Mouse (Mus musculus) neutrophil, adult 5-6 weeks (primary cell): ENCODE results near the gene P4ha3. TPM values are rescaled to one million over a fixed set of nuclear protein-coding genes. Genes with fewer than 3 reads are reported as not detected.

Experiments
- ATAC-seq: fragments of 151-379, 151-347 bp; 2 replicates; pipeline ENCODE4 v1.8.0; 2017; ENCODE audit warnings: mild to moderate bottlenecking, moderate TSS enrichment; ENCODE audit not compliant: insufficient number of reproducible peaks, poor library complexity, low FRiP score, severe bottlenecking; ENCODE audit errors: extremely low read depth
- total RNA-seq: library from RNA; stranded (forward); fragments of 200-1000 nt; gene quantifications from 2 replicates; pipeline ENCODE4 v1.2.3, GENCODE M21; 2017

Gene P4ha3
- total RNA-seq, 1 experiment from 2014 or later: not detected

DNA sequence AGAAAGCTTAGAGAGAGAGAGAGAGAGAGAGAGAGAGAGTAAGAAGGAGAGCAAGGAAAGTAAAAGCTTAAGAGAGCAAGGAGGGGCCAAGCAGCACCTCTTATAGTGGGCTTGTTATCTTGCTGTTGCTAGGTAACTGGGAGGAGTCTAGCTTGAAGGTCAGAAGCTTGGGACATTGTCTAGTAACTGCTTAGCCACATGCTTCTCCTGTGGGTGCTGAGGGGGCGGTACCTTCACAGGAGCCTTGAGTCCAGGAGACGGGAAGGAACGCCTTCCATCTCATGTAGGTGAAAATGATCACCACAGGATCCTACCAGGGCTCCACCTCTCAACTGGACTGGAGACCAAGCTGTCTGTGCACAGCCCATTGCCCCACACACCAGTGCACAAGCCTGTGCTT, 16.1 kb downstream of the P4ha3 start:
- ATAC-seq: no peak

DNA sequence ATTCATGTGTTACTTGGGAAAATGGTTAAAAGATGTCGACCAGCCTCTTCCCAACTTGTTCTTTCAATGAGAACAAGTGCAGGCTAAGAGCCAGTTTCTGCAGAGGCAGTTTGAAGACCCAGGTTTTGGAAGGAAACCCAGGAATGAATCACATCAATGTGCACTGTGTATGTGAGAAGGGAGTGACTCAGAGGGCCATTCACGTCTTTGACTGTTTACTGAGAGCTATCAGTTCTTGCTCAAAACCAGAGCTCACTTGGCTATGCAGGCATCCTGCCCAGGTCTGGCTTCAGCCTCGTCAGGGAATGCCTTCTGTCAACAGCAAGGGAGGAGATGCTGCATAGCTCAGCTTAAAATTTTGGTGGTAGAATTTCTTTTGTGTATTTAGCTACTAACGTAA, 17.0 kb downstream of the P4ha3 start:
- no peak for ATAC-seq

DNA sequence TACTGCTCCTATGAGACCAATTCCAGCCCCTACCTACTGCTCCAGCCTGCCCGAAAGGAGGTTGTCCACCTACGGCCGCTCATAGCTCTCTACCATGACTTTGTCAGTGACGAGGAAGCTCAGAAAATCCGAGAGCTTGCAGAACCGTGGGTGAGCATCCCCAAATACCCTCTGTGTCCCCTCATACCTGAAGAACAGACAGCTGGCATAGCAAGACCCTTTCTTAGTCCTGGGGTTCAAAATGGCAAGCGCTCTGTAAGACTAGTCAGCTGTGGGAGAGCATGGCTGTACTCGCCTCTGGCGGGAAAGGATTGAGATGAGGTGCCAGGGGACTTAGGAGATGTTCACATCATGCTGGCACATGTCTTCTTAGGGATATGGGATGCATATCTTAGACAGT, 20.6 kb downstream of the P4ha3 start:
- ATAC-seq: no peak

DNA sequence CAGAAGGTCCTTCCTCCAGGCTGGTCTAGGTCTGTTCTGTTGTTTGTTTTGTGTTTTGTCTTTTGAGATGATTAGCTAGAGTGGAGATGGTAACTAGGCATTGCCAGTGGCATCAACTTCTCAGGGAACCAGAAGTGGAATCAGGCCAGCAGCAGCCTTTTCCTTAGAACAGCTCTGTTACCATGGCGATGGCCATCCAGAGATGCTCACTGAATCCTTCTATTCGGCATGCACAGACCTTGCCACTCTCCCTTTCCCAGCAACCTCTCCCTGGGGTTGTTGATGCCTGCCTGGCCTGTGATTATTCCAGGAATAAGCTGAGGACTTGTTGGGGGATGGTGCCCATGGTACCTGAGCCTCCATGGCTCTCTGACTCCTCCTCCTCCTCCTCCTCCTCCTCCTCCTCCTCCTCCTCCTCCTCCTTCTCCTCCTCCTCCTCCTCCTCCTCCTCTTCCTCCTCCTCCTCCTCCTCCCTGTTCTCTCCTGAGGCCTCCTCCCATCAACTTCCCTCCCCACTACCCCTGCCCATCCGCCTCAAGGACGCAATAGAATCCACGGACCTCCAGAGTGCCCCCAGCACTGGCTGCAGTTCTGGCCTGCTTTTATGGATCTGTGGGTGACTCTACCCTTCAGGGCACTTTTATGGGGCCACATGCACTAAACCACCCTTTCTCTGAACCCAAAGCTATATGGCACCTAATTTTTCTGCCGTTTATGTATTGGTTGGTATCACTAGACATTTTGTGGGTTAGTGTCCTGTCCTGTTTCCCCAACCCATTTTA, 22.7 kb downstream of the P4ha3 start:
- ATAC-seq: no peak

DNA sequence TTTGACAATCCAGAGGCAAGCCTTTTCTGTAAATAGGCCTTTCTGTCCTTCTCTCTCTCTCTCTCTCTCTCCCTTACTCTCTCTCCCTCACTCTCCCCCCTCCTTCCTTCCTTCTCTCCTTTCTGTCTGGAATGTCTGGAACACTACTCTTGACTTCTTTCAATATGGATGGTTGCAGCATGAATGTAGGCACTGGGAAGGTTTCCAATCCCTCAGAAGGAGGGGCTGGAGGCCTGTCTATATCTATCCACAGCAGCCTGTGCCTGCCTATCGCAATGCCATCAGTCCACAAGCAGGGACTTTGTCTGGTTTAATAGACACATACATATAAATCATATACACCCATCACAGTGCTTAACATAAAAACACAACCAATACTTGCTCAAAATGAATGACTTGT, 23.9 kb downstream of the P4ha3 start:
- no peak for ATAC-seq

DNA sequence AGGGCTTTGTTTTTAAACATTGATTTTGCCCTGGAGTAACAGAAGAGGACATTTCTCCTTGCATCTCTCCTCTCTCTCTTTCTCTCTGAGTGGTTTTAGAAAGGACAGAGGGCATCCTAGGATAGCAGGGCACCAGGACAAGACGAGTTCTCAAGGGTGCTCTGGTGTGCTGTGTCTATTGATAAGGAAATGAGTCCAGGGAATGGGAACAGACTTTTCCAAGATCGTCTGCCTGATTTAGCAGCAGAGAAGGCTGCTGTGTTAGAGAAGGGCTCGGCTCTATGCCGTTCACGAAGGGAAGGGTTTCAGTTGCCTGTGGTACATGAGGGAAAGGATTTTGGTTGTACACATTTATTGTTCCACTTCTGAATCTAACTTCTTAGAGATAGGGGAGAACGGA, 24.4 kb downstream of the P4ha3 start:
- no peak for ATAC-seq

DNA sequence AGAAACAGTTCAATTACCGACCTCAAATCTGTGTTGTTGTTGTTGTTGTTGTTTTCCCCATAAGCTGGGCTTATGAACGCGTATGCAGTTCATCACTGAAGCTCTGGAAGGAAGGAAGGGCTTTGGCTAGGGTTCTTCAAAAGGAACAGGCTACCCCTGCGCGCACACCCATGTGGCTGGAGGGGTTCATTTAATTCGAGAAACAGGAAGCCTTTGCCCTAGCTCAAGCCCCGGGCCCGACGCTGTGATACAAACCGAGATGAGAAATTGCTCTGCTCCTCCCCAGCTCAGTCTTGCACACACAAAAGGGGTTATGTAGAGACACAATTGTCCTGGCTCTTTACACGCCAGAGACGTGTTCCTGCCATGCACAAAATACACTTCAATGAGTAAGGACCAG, 25.0 kb downstream of the P4ha3 start:
- ATAC-seq: no peak

DNA sequence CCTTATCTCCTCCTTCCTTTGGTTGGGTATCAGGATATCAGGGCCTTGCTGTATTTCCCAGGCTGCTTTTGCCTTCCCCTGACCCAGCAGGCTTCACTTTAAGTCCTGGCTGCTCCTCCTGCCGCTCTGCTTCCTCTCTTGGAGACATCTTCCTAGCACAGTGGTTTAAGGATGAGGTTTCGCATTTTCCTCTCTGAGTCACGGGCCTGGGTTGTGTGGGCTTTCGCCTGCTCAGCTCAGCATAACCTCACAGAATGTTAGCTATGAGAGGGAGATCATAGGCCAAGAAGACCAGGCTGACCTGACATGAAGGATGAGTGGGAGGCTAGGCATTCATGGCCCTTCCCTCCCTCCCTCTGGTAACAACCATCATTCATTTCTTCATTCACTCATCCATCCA, 27.4 kb downstream of the P4ha3 start:
- no peak for ATAC-seq

DNA sequence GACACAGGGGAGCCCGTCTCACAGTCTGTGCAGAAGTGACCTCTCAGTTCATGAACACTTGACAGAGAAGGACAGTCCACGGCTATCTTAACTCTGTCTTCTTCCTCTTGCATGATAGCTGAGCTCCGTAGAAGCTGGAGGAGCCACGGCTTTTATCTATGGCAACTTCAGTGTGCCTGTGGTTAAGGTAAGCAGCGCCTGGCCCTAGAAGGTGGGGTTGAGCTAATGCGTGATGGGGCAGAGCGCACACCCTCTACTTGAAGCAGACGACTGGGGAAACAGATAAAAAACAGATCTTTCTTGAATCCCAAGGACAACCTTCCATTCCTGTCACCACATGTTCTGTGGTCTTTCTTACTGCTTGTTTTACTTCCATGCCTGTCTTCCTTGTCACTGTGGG, 31.6 kb downstream of the P4ha3 start:
- ATAC-seq: no peak

DNA sequence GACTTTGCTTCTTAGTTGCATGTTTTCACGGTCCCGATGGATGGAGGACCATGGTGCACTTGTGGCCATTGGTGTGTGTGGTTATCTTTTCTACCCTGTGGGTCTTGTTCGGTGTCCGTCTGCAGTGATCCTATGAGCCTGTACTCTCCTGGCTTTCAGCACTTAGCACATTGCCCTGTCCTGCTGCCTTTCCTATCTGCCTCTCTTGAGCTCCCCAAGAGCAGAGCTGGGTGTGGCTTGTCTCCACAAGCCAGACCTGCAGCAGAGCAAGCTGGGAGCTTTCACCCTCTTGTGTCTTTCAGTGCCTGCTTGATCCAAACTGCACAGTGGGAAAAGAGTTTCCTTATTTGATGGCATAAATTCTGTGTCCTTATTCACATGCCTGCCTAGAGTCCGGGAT, 32.2 kb downstream of the P4ha3 start:
- no peak for ATAC-seq

DNA sequence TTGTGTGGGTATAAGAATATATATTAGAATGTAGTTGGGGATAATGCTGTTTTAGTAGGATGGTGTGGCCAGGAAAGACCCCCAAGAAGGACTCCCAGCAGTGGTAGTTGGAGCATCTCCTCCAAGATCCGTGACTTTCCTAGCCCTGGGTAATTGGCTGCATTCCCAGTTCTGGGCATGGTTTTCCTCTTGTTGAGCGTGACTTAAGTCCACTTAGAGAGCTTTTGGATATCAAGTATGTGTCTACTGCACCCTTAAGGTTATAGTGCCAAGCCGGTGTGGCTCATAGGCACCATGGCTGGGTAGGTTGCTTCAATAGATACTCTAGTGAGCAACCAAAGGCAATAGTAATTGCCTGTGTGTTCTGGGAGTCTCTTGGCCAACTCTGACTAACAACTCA, 38.4 kb downstream of the P4ha3 start:
- no peak for ATAC-seq

DNA sequence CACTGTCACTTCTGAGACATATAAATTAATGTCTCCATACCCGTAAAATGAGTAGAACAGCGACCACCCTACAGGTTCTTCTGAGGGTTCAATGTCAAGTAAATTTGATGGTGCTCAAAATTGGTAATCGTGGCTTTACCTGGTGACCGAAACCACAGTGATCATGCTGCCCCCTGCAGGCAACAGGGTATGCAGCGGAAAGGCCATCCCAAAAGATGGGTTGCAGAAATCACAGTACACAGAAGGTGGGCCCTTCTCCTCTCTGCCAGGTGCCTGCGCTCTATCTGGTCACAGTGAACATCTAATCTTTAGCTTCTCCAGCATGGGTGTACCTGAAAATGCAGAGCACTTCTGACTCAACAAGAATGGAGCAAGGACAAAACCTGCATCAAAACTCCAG, 40.2 kb downstream of the P4ha3 start:
- no peak for ATAC-seq

DNA sequence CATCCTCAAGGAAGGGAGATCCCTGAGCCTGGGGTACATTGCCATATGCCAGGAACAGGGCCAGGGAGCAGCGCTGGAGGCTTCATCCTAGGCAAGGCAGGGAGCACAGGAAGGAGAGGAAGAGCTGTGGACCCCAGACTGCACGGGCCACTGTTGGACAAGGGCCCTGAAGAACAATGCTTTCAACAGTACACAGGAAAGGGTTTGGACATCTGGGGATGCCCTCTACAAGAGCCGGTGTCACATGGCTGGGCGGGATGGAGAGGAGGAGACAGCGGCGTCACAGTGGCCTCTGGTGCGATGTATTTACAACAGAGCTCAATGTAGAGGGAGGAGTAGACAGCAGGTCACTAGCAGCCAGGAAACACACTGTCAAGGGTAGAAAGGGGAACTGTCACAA, 42.2 kb downstream of the P4ha3 start:
- ATAC-seq: no peak

DNA sequence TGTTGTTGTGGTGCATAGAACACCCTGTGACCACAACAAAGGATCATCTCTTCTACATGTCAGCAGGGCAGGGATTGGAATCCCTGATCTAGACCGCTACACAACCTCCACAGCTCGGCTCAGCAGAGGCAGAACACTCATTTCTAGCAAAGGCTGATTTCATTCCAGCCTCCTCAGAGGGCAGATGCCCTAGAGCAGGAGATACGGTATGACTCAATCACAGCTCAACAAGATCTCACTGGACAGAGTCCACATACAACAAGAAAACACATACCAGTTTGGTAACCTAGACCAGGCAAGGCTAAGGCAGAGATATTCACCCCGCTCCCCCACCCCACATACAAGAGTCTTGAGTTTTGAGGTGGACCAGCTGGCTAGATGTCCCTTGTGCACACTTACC, 43.3 kb downstream of the P4ha3 start:
- ATAC-seq: no peak

DNA sequence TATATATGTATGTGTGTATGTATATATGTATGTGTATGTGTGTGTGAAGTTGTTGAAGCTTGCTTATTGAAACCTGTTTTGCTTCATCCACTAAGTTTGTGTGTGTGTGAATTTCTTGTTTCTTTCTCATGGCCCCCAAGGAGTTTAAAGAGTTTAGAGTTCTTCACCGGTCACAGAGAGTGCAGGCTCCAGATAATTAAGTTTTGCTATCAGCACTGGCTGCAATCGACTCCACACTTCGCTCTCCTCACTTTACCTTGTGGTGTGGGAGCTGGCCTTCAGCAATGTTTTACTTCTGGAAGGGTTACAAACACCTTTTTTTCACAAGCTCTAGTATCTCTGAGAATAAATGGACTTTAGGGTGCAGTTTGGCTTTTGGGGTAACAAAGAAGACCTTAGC, 45.9 kb downstream of the P4ha3 start:
- no peak for ATAC-seq

DNA sequence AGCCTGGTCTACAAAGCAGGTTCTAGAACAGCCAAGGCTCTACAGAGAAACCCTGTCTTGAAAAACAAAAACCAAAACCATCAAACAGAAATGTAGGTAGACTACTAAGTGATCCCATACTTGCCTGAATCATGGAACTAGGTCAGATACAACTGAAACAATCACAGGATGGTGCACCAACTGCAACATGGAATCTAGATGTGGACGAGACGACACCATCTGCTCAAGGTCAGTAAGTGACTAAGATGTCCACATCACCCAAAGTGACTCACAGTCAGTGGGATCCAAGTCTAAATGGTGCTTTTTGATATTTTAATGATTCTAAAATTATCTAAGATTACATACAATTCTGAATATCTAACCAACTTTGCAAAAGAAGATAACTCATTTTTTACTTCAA, 50.6 kb downstream of the P4ha3 start:
- no peak for ATAC-seq

DNA sequence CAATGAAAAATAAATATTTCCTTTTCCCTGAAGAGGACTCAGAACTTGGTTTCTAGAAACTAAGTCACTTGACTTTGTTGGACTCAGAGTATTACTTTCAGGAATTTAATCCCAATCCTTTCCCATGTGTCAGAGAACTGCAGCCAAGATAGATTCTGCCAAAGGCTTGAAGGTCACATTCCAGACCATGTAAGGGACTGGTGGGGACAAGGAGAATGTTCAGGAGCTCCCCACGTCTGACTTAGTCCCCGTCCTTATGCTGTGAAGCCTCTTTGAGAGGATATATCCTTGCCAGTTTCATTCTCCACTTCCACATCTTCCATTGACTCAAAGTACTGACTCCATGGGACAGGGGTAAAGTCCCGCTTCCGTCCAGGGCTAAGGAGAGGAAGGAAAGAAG, 69.7 kb downstream of the P4ha3 start:
- no peak for ATAC-seq

DNA sequence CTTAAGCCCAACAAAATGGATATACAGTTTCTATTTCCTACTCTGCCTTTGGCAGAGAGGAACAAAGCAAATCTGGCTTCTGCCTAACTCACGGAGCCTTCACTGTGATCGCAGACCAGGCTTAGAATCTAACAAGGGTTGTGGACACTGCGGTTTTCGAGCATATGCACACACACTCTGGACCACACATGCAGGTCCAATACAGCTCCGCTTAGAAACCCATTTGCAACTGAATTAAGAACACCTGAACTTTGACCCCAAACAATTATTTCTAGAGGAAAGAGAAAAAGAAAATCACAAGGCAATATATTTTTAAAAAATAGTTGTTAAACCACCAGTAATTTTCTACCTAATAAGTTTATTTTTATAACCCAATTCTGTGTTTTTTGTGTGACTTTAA, 71.0 kb downstream of the P4ha3 start:
- ATAC-seq: no peak

DNA sequence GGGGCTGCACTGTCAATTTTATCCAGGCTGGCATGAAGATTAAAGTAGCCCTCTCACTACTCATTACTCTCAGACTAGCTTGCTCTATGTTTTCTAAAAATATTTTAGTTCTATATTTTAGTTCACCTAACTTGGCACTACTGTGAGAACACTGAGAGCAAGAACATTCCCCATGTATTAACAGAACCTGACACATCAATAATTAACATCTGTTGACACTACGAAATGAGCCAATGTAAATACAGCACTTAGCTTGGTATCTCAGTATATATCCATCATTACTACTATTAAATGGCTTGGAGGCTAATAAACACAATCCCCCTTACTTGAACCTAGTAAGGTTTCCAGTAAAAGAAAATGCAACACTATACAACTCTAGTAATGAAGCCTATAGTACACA, 71.4 kb downstream of the P4ha3 start:
- ATAC-seq: no peak

DNA sequence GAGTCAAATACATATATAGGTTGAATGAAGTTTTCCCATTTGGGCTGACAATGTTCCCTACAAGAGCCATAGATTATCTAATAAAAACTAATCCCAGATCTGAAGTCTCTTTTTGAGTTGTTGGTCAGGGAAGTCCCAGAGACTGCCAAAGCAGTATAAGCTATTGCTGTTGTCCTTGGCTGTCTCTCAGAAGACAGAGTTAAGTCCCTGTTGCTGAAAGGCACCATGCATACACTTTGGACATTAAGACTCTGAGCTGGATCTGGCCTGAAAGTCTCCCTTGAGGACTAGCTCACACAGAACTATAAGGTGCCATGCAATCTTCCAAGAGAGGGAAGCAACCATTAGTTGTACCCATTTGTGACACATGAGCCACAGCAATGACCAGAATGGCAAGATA, 72.5 kb downstream of the P4ha3 start:
- ATAC-seq: no peak

DNA sequence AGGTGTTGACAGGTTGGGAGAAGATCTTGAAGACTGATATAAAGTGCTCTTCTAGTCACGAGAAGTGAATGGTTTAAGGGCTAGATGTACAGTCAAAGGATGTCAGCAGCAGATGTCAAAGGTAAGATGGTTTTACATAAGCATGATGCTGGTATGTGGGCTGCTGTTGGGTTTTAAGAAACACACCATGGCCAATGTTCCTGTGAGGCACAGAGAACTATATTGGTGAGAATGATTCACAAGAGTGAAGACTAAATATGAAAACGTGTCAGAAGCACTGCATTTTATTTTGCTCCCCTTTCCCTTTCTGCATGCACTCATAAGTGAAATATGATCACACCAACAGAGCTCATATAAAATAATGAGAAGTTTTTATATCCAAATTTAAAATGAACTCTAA, 77.8 kb downstream of the P4ha3 start:
- no peak for ATAC-seq
